Mouse (Mus musculus): ENCODE measurements around the gene Arpp21. TPM values are rescaled to one million over a fixed set of nuclear protein-coding genes. Genes with fewer than 3 reads are reported as not detected.

Gene Arpp21
- total and polyA plus RNA-seq, 3 experiments, result 0.71 TPM; not detected in 2

DNA sequence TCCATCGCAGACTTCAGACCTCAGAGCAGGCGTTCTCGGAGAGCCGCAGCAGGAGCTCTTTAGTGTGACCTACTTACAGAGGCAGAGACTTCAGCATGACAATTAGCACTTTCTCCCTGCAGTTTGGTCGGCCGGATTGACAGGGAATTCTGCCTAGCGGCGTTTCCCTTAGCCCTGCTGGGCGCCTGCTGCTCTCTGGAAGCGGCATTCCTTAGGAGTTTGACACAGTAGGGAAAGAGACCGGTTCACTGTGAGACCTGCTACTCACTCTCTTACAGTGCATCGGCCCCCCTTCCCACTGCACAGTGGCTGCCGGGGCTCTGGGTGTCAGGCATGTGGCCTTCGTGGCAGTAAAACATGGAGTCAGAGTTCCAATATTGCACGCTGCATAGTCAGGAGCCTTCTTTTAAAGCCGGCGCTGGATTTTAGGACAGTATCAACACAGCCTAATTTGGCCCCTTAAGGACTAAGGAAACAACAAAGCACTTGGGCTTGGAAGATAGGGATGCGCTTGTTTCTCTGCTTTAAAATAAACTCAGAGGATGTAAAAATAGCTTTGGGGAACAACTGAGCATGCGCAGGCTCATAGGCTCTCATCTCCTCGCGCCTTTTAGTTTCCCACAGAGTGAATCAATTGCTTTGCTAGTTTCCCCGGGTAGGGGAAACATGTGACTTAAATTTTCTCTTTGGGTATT is 117.2 kb downstream of the Arpp21 start:
- Histone ChIP-seq H3K4me3 (ENCODE audit: low read depth, low read length) (no peak overlapping the region), H3K4me1 (ENCODE audit: insufficient read depth, low read depth, low read length) (no peaks in the 10 kb centered on the region), H3K36me3 (replicated peaks) (no peaks in the 10 kb centered on the region), H3K27me3 (ENCODE audit: insufficient read depth, low read length) (no peaks in the 10 kb centered on the region), H3K9me3 (replicated peaks) (peaks cover 51% of the 10 kb centered on the region)
- ATAC-seq (ENCODE audit: extremely low read depth, insufficient number of reproducible peaks, low FRiP score, poor library complexity, severe bottlenecking) (no peak), DNase-seq (ENCODE audit: low spot score) (no peak)
- TF ChIP-seq POLR2AphosphoS5 (IDR thresholded peaks at IDR 0.05; ENCODE audit: insufficient replicate concordance, low read depth, low read length), result no peak
- TF ChIP-seq GATA2 (IDR thresholded peaks at IDR 0.05; ENCODE audit: borderline replicate concordance, low read depth, low read length), result no peak
- TF ChIP-seq TAL1 (conservative IDR thresholded peaks at IDR 0.05; ENCODE audit: low read depth, low read length), result no peak
- TF ChIP-seq CTCF (IDR thresholded peaks at IDR 0.05; ENCODE audit: low read depth, low read length), result no peak

DNA sequence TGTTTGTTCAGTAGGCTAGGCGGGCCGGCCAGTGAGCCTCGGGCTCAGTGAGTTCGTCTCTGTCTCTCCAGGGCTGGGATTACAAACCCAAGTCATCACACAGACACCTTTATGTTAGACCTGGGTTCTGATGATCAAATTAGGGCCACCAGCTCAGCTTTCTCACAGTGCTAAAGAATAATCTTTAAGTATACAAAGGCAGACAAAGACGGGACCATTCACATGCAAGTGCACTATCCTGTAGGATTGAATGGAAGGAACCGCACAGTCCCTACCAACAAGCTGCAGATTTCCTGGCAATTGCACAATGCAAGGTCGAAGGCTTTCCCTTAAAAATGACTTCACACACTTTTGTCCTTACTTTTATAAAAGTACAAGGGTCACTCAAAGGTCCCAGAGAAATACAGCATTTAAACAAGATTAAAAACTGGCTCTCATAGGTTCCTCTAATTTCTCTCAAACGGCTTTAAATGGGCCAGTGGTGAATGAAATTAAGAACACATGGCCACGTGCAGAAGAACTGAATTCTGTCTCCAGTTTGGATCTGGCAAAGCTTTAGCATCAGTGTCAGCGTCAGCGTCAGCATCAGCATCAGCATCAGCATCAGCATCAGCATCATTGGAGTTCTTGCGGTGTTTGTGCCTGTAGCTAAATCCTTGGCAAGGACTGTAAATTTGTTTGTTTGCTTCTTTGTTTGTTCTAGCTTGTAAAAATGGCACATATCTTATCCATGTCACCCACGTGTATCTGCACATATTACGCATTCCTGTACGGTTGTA is 117.9 kb downstream of the Arpp21 start:
- TF ChIP-seq TAL1 (conservative IDR thresholded peaks at IDR 0.05; ENCODE audit: low read depth, low read length) (no peak), CTCF (IDR thresholded peaks at IDR 0.05; ENCODE audit: low read depth, low read length) (no peak), GATA1 (IDR thresholded peaks at IDR 0.05; ENCODE audit: borderline replicate concordance, low read length) (no peak), GATA2 (IDR thresholded peaks at IDR 0.05; ENCODE audit: borderline replicate concordance, low read depth, low read length) (no peak), POLR2AphosphoS5 (IDR thresholded peaks at IDR 0.05; ENCODE audit: insufficient replicate concordance, low read depth, low read length) (no peak)
- H3K4me1 ChIP-seq (ENCODE audit: insufficient read depth, low read depth, low read length), result no peaks in the 10 kb centered on the region
- DNase-seq (ENCODE audit: low spot score), result no peak
- H3K27me3 ChIP-seq (ENCODE audit: insufficient read depth, low read length), result no peaks in the 10 kb centered on the region
- H3K4me3 ChIP-seq (ENCODE audit: low read depth, low read length), result no peak overlapping the region
- no peak for ATAC-seq (ENCODE audit: extremely low read depth, insufficient number of reproducible peaks, low FRiP score, poor library complexity, severe bottlenecking)
- peaks cover 51% of the 10 kb centered on the region for H3K9me3 ChIP-seq (replicated peaks)
- no peaks in the 10 kb centered on the region for H3K36me3 ChIP-seq (replicated peaks)

DNA sequence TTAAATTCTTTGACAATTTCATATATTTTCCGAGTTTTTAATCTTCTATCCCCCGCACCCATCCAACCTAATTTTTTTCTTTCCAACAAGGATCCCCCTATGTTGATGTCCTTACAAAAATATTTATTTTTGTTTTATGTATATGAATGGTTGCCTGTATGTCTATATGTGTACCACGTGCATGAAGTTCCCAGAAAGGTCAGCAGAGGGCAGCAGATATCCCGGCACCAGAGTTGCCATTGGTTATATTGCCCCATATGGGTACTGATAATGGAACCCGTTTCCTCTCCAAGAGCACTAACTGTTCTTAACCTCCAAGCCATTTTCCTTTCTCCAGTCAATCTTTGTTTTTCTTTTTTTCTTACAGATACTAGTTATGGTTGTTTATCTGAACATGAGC is 124.1 kb downstream of the Arpp21 start:
- DNase-seq (ENCODE audit: low spot score), result no peak
- TF ChIP-seq GATA2 (IDR thresholded peaks at IDR 0.05; ENCODE audit: borderline replicate concordance, low read depth, low read length) (no peak), GATA1 (IDR thresholded peaks at IDR 0.05; ENCODE audit: borderline replicate concordance, low read length) (no peak), POLR2AphosphoS5 (IDR thresholded peaks at IDR 0.05; ENCODE audit: insufficient replicate concordance, low read depth, low read length) (no peak), CTCF (IDR thresholded peaks at IDR 0.05; ENCODE audit: low read depth, low read length) (no peak), TAL1 (conservative IDR thresholded peaks at IDR 0.05; ENCODE audit: low read depth, low read length) (no peak)
- H3K36me3 ChIP-seq (replicated peaks), result no peaks in the 10 kb centered on the region
- ATAC-seq (ENCODE audit: extremely low read depth, insufficient number of reproducible peaks, low FRiP score, poor library complexity, severe bottlenecking), result no peak
- peaks cover 43% of the 10 kb centered on the region for H3K9me3 ChIP-seq (replicated peaks)
- H3K4me1 ChIP-seq (ENCODE audit: insufficient read depth, low read depth, low read length), result no peaks in the 10 kb centered on the region
- H3K27me3 ChIP-seq (ENCODE audit: insufficient read depth, low read length), result no peaks in the 10 kb centered on the region
- no peak overlapping the region for H3K4me3 ChIP-seq (ENCODE audit: low read depth, low read length)

DNA sequence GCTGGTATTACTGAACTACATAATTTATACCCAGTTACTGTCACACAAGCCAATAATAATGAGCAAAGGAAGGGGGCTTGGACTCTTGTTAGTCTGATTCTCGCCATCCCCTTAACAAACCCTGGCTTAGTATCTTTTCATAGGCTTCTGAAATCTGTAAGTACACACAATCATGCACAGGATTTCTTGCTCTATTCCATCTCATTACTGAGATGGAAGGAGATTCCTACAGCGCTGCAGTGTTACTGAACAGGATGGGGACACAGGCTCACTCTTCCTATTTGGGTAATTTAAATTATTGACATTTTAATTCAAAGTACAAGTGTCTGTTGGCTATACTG is 132.9 kb downstream of the Arpp21 start:
- TF ChIP-seq POLR2AphosphoS5 (IDR thresholded peaks at IDR 0.05; ENCODE audit: insufficient replicate concordance, low read depth, low read length) (no peak), CTCF (IDR thresholded peaks at IDR 0.05; ENCODE audit: low read depth, low read length) (no peak), GATA2 (IDR thresholded peaks at IDR 0.05; ENCODE audit: borderline replicate concordance, low read depth, low read length) (no peak), GATA1 (IDR thresholded peaks at IDR 0.05; ENCODE audit: borderline replicate concordance, low read length) (no peak), TAL1 (conservative IDR thresholded peaks at IDR 0.05; ENCODE audit: low read depth, low read length) (no peak)
- DNase-seq (ENCODE audit: low spot score) (no peak), ATAC-seq (ENCODE audit: extremely low read depth, insufficient number of reproducible peaks, low FRiP score, poor library complexity, severe bottlenecking) (no peak)
- no peaks in the 10 kb centered on the region for H3K27me3 ChIP-seq (ENCODE audit: insufficient read depth, low read length)
- H3K36me3 ChIP-seq (replicated peaks), result no peaks in the 10 kb centered on the region
- H3K4me3 ChIP-seq (ENCODE audit: low read depth, low read length), result no peak overlapping the region
- no peaks in the 10 kb centered on the region for H3K4me1 ChIP-seq (ENCODE audit: insufficient read depth, low read depth, low read length)
- peaks cover 25% of the 10 kb centered on the region for H3K9me3 ChIP-seq (replicated peaks)

DNA sequence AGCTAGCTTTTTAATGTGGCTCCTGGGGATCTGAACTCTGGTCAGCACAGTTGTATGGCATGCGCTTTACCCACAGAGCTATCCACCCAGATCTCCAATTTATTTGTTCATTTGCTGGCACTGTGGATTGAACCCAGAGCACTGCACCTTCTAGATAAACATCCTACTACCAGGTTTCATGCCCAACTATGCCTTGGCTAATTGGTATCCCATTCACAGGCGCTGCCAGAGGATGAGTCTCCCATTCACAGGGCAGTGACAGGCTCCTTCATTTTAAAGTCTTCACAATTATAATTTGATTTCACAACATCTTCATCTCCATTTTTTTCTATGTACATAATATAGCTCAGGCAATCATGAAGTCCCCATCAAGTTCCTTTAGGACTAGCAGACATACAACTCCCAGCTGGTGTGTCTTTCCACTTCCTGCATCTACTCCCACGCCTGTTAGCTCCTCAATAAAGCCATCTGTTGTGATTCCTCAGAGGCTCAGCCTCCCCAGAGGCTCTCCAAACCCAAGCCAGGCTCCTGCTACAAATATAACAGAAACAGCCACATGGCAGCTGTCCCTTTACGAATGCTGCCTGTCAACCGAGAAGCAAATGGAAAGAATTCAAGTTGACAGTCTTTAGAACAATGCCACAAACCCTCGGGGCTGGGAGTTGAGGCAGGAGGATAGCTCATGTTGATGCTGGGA is 133.4 kb downstream of the Arpp21 start:
- Histone ChIP-seq H3K27me3 (ENCODE audit: insufficient read depth, low read length) (no peaks in the 10 kb centered on the region), H3K36me3 (replicated peaks) (no peaks in the 10 kb centered on the region), H3K4me1 (ENCODE audit: insufficient read depth, low read depth, low read length) (no peaks in the 10 kb centered on the region), H3K9me3 (replicated peaks) (peaks cover 27% of the 10 kb centered on the region), H3K4me3 (ENCODE audit: low read depth, low read length) (no peak overlapping the region)
- DNase-seq (ENCODE audit: low spot score) (no peak), ATAC-seq (ENCODE audit: extremely low read depth, insufficient number of reproducible peaks, low FRiP score, poor library complexity, severe bottlenecking) (no peak)
- TF ChIP-seq CTCF (IDR thresholded peaks at IDR 0.05; ENCODE audit: low read depth, low read length) (no peak), GATA2 (IDR thresholded peaks at IDR 0.05; ENCODE audit: borderline replicate concordance, low read depth, low read length) (no peak), GATA1 (IDR thresholded peaks at IDR 0.05; ENCODE audit: borderline replicate concordance, low read length) (no peak), POLR2AphosphoS5 (IDR thresholded peaks at IDR 0.05; ENCODE audit: insufficient replicate concordance, low read depth, low read length) (no peak), TAL1 (conservative IDR thresholded peaks at IDR 0.05; ENCODE audit: low read depth, low read length) (no peak)

Data from G1E (cell line).